Comparison of ENCODE assay signal across 9 mouse cellular contexts in the genomic region with DNA sequence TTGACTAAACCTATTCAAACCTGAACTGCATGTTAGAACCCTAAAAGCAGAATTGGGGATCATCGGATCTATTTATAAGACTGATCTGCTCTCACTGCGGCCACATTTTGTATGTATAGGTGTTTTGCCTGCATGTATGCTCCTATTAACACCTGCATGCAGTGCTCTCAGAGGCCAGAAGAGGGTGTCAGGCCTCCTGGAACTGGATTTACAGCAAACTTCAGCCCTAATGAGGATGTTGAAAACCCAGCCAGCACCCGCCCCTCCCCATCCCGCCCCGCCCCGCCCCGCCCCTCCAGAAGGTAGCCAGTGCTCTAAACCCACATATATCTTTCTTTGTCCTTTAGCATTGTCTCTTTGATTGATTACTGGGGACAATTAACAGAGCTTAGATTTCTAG. TPM values are rescaled to one million over a fixed set of nuclear protein-coding genes. Genes with fewer than 3 reads are reported as not detected.
DNase-seq lines count a peak whose midpoint lies in the region; ATAC-seq and TF ChIP-seq lines count a peak whose summit lies in the region.
"Had no signal": no experiment of that assay in that cellular context is flagged by ENCODE, and none has a peak within 500 bp of the region (broad histone marks: within the 10 kb centered on the region; RNA-seq: fewer than 3 reads in every experiment).

No protein-coding gene starts in this region.

- intact Hi-C loops in heart, postnatal 10 days (cut with DNase I) = no loop called here

- no peak overlapping the region for H3K27ac ChIP-seq in hindbrain, postnatal 0 days
- no peak overlapping the region for H3K27ac ChIP-seq in hindbrain, embryonic 16.5 days (ENCODE audit: low read depth, low read length)
- no peak overlapping the region for H3K27ac ChIP-seq in liver, embryonic 12.5 days
- no peak overlapping the region for H3K27ac ChIP-seq in small intestine, adult 2 months (ENCODE audit: insufficient read depth, low read depth, low read length)
- H3K27ac ChIP-seq: embryonic facial prominence, embryonic 15.5 days had no signal

- H3K9me3 ChIP-seq in hindbrain, postnatal 0 days (ENCODE audit: low read length) = no peaks in the 10 kb centered on the region
- 0 out of 2 replicates have a peak, but pooled peaks cover 2% of the 10 kb centered on the region for H3K9me3 ChIP-seq in hindbrain, embryonic 16.5 days (ENCODE audit: control insufficient read depth, low read length)
- no peaks in the 10 kb centered on the region for H3K9me3 ChIP-seq in liver, embryonic 12.5 days (replicated peaks)
- H3K9me3 ChIP-seq: embryonic facial prominence, embryonic 15.5 days had no signal

- no peak for TF ChIP-seq POLR2A in small intestine, adult 2 months (IDR thresholded peaks at IDR 0.05; ENCODE audit: low read depth, low read length)

- ATAC-seq in hindbrain, postnatal 0 days = no peak
- no peak for ATAC-seq in hindbrain, embryonic 16.5 days
- ATAC-seq in liver, embryonic 12.5 days = peak; percentile 59

- no peak overlapping the region for H3K9ac ChIP-seq in hindbrain, postnatal 0 days (replicated peaks; ENCODE audit: low read length)
- no peak overlapping the region for H3K9ac ChIP-seq in hindbrain, embryonic 16.5 days (ENCODE audit: low read depth, low read length)
- H3K9ac ChIP-seq in liver, embryonic 12.5 days = no peak overlapping the region
- H3K9ac ChIP-seq: embryonic facial prominence, embryonic 15.5 days had no signal

- no peaks in the 10 kb centered on the region for H3K36me3 ChIP-seq in hindbrain, postnatal 0 days (ENCODE audit: insufficient read depth, low read length)
- H3K36me3 ChIP-seq in hindbrain, embryonic 16.5 days (ENCODE audit: control insufficient read depth, insufficient read depth, low read length) = no peaks in the 10 kb centered on the region
- peaks cover 18% of the 10 kb centered on the region for H3K36me3 ChIP-seq in liver, embryonic 12.5 days
- no peaks in the 10 kb centered on the region for H3K36me3 ChIP-seq in small intestine, adult 2 months (ENCODE audit: control insufficient read depth, insufficient read depth, low read length)
- H3K36me3 ChIP-seq: embryonic facial prominence, embryonic 15.5 days had no signal

- 14% methylated on average over 7 of the region's 7 CpGs for WGBS in hindbrain, postnatal 0 days
- 24% methylated on average over 3 of the region's 7 CpGs for WGBS in hindbrain, embryonic 16.5 days
- WGBS in liver, embryonic 12.5 days (ENCODE audit: insufficient replicate concordance) = 6% methylated on average over 7 of the region's 7 CpGs
- 4% methylated on average over 7 of the region's 7 CpGs for WGBS in small intestine, adult 2 months

- TF ChIP-seq CTCF in hindbrain, postnatal 0 days (IDR thresholded peaks at IDR 0.05; ENCODE audit: low read depth) = peak; percentile 62
- TF ChIP-seq CTCF in small intestine, adult 2 months (IDR thresholded peaks at IDR 0.05; ENCODE audit: extremely low read depth, insufficient read length, insufficient replicate concordance, low read depth, low read length) = peak; percentile 14; the same call in 1 of the 2 replicates

- H3K4me1 ChIP-seq in hindbrain, postnatal 0 days (ENCODE audit: insufficient read depth, low read length) = no peaks in the 10 kb centered on the region
- peaks cover 10% of the 10 kb centered on the region for H3K4me1 ChIP-seq in hindbrain, embryonic 16.5 days (ENCODE audit: control insufficient read depth, insufficient read depth, low read depth, low read length)
- H3K4me1 ChIP-seq in liver, embryonic 12.5 days = peaks cover 55% of the 10 kb centered on the region
- peaks cover 15% of the 10 kb centered on the region for H3K4me1 ChIP-seq in small intestine, adult 2 months (ENCODE audit: control insufficient read depth, insufficient read depth, insufficient read length, low read length)

- H3K4me2 ChIP-seq in hindbrain, postnatal 0 days (ENCODE audit: low read depth, low read length) = no peak overlapping the region
- no peak overlapping the region for H3K4me2 ChIP-seq in hindbrain, embryonic 16.5 days (ENCODE audit: low read length)
- peak overlapping the region; percentile 90 for H3K4me2 ChIP-seq in liver, embryonic 12.5 days
- H3K4me2 ChIP-seq: embryonic facial prominence, embryonic 15.5 days had no signal

- peaks cover 46% of the 10 kb centered on the region for H3K27me3 ChIP-seq in hindbrain, postnatal 0 days (ENCODE audit: insufficient read depth, low read length)
- peaks cover 53% of the 10 kb centered on the region for H3K27me3 ChIP-seq in hindbrain, embryonic 16.5 days (replicated peaks; ENCODE audit: control insufficient read depth, insufficient read depth, low read length)
- H3K27me3 ChIP-seq in liver, embryonic 12.5 days (replicated peaks) = peaks cover 46% of the 10 kb centered on the region
- peaks cover 16% of the 10 kb centered on the region; the same call in 1 of the 2 replicates for H3K27me3 ChIP-seq in small intestine, adult 2 months (ENCODE audit: control insufficient read depth, insufficient read depth, low read length)

- peak; percentile 62 for DNase-seq in hindbrain, postnatal 0 days (ENCODE audit: low spot score)
- peak; percentile 86 for DNase-seq in T-cell, adult 2 months (ENCODE audit: low spot score)
- peak; percentile 41 to 45 for DNase-seq in heart, postnatal 10 days
- no peak for DNase-seq in MN1 (ENCODE audit: low spot score)
- DNase-seq in left cerebral cortex, adult 18-20 months (ENCODE audit: low spot score in 2 of 2) = no peak

- no peak overlapping the region for H3K4me3 ChIP-seq in hindbrain, postnatal 0 days (ENCODE audit: low read length)
- no peak overlapping the region for H3K4me3 ChIP-seq in hindbrain, embryonic 16.5 days (ENCODE audit: low read length)
- peak overlapping the region; percentile 36; the same call in 1 of the 2 replicates for H3K4me3 ChIP-seq in liver, embryonic 12.5 days
- H3K4me3 ChIP-seq in small intestine, adult 2 months (ENCODE audit: low read depth, low read length) = peak overlapping the region; percentile 16; the same call in 1 of the 2 replicates
- H3K4me3 ChIP-seq: embryonic facial prominence, embryonic 15.5 days had no signal

RNA-seq across cellular contexts. Expression of a gene that starts 2.7 kb away (rescaled TPM):
- 1.0 and 1.5 TPM in 2 replicates for total RNA-seq in hindbrain, postnatal 0 days (2014; rRNA removed)
- 1.2 and 1.3 TPM in 2 replicates for polyA plus RNA-seq in hindbrain, postnatal 0 days (2015; fragmentation: Nextera tagmentation; extraction: Ambion mirVana)
- polyA plus RNA-seq in hindbrain, embryonic 16.5 days (2015; fragmentation: Nextera tagmentation; extraction: Ambion mirVana) = 0.79 and 0.81 TPM in 2 replicates
- total RNA-seq in heart, postnatal 10 days (2021) = 1 to 10 TPM; 3.3 to 4.1 TPM
- polyA plus RNA-seq in liver, embryonic 12.5 days (2016; fragmentation: Nextera tagmentation; extraction: Ambion mirVana) = 15.9 and 16.9 TPM in 2 replicates
- 7.1 and 11.2 TPM in 2 replicates for polyA plus RNA-seq in small intestine, adult 2 months (2012; rRNA removed)
- 1 to 10 TPM; 1.1 TPM for total RNA-seq in left cerebral cortex, adult 18-20 months (2021)

RNA-seq across cellular contexts. Expression of a gene that starts 12.9 kb away (rescaled TPM):
- 74.4 and 90.4 TPM in 2 replicates for total RNA-seq in hindbrain, postnatal 0 days (2014; rRNA removed)
- 104 TPM in 2 replicates for polyA plus RNA-seq in hindbrain, postnatal 0 days (2015; fragmentation: Nextera tagmentation; extraction: Ambion mirVana)
- 108 and 113 TPM in 2 replicates for polyA plus RNA-seq in hindbrain, embryonic 16.5 days (2015; fragmentation: Nextera tagmentation; extraction: Ambion mirVana)
- total RNA-seq in heart, postnatal 10 days (2021) = 10 to 100 TPM; 42.0 to 43.9 TPM
- polyA plus RNA-seq in liver, embryonic 12.5 days (2016; fragmentation: Nextera tagmentation; extraction: Ambion mirVana) = 192 and 193 TPM in 2 replicates
- polyA plus RNA-seq in small intestine, adult 2 months (2012; rRNA removed) = 24.0 and 30.7 TPM in 2 replicates
- total RNA-seq in left cerebral cortex, adult 18-20 months (2021) = 10 to 100 TPM; 53.3 to 57.9 TPM

RNA-seq across cellular contexts. Expression of a gene that starts 17.3 kb away (rescaled TPM):
- total RNA-seq in hindbrain, postnatal 0 days (2014; rRNA removed) = 10.9 and 13.0 TPM in 2 replicates
- polyA plus RNA-seq in hindbrain, postnatal 0 days (2015; fragmentation: Nextera tagmentation; extraction: Ambion mirVana) = 2.7 TPM in 2 replicates
- 1.8 and 2.1 TPM in 2 replicates for polyA plus RNA-seq in hindbrain, embryonic 16.5 days (2015; fragmentation: Nextera tagmentation; extraction: Ambion mirVana)
- total RNA-seq in heart, postnatal 10 days (2021) = 1 to 10 TPM; 2.1 to 2.5 TPM
- 0.94 and 1.1 TPM in 2 replicates for polyA plus RNA-seq in liver, embryonic 12.5 days (2016; fragmentation: Nextera tagmentation; extraction: Ambion mirVana)
- 5.5 and 10.4 TPM in 2 replicates for polyA plus RNA-seq in small intestine, adult 2 months (2012; rRNA removed)
- total RNA-seq in left cerebral cortex, adult 18-20 months (2021) = 1 to 10 TPM; 3.0 to 4.4 TPM

RNA-seq across cellular contexts. Expression of a gene that starts 29.7 kb away (rescaled TPM):
- total RNA-seq in hindbrain, postnatal 0 days (2014; rRNA removed) = not detected in 2 replicates
- not detected in 2 replicates for polyA plus RNA-seq in hindbrain, postnatal 0 days (2015; fragmentation: Nextera tagmentation; extraction: Ambion mirVana)
- 0.03 and 0.09 TPM in 2 replicates for polyA plus RNA-seq in hindbrain, embryonic 16.5 days (2015; fragmentation: Nextera tagmentation; extraction: Ambion mirVana)
- total RNA-seq in heart, postnatal 10 days (2021) = not detected
- 0.10 and 0.16 TPM in 2 replicates for polyA plus RNA-seq in liver, embryonic 12.5 days (2016; fragmentation: Nextera tagmentation; extraction: Ambion mirVana)
- not detected in 2 replicates for polyA plus RNA-seq in small intestine, adult 2 months (2012; rRNA removed)
- under 1 TPM; 0.07 to 0.14 TPM for total RNA-seq in left cerebral cortex, adult 18-20 months (2021)

RNA-seq across cellular contexts. Expression of a gene that starts 35.7 kb away (rescaled TPM):
- 8.1 and 11.2 TPM in 2 replicates for total RNA-seq in hindbrain, postnatal 0 days (2014; rRNA removed)
- polyA plus RNA-seq in hindbrain, postnatal 0 days (2015; fragmentation: Nextera tagmentation; extraction: Ambion mirVana) = 8.3 and 11.5 TPM in 2 replicates
- 11.2 and 11.5 TPM in 2 replicates for polyA plus RNA-seq in hindbrain, embryonic 16.5 days (2015; fragmentation: Nextera tagmentation; extraction: Ambion mirVana)
- 10 to 100 TPM; 34.2 to 35.5 TPM for total RNA-seq in heart, postnatal 10 days (2021)
- 8.5 and 9.8 TPM in 2 replicates for polyA plus RNA-seq in liver, embryonic 12.5 days (2016; fragmentation: Nextera tagmentation; extraction: Ambion mirVana)
- polyA plus RNA-seq in small intestine, adult 2 months (2012; rRNA removed) = 39.3 and 76.2 TPM in 2 replicates
- 10 to 100 TPM; 43.5 to 46.3 TPM for total RNA-seq in left cerebral cortex, adult 18-20 months (2021)

Comparison
In these comparisons a context has a peak if more than half of its experiments do, and no peak if none do; other contexts are left out.
1. DNase-seq: peak in hindbrain, postnatal 0 days (single experiment), T-cell, adult 2 months (single experiment) and heart, postnatal 10 days (2 of 2); none in MN1 (single experiment) and left cerebral cortex, adult 18-20 months (0 of 2).
2. H3K4me3 ChIP-seq: peak in liver, embryonic 12.5 days (single experiment) and small intestine, adult 2 months (single experiment); none in hindbrain, postnatal 0 days (single experiment) and hindbrain, embryonic 16.5 days (single experiment).